Mouse (Mus musculus): Measurements from ENCODE around the gene Mef2d.

DNA sequence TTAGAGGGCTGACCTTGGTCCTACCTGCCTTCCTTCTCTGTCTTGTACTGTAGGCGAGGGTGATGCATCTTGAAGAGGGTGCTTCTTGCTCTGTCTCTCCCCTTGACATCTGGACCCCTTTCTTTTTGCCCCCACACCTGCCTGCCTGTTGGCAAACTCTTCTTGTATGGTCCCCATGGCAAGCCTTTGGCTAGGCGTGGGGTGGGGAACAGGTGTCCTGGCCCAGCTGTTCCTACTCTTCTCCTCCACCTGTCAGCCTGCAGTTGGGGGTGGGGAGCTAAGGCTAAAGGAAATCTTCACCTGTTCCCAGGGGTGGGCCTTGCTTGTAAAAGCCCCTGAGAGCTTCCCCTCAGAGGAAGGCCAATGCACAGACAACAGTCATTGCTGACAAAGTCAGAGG is 5.3 kb downstream of the Mef2d start:
- TF ChIP-seq POLR2A (IDR thresholded peaks at IDR 0.05; ENCODE audit: control insufficient read depth, low read depth, low read length) (no peak), CTCF (IDR thresholded peaks at IDR 0.05; ENCODE audit: control insufficient read depth, insufficient read depth, insufficient replicate concordance, low read depth, low read length) (no peak)
